Mouse (Mus musculus): Measurements from ENCODE around the gene Lta.
A peak's percentile ranks its signal among the peaks of the same experiment; 100 is the strongest.
"Not testable (repeated sequence)": the region's sequence is repeated elsewhere in the genome, so short reads cannot be mapped to it uniquely, and the experiment has no call there.

Lta gene

GRCm38 (mm10) chr17:35239700-35240099 lies 34.5 kb upstream of the Lta start:
- no peak for DNase-seq

DNA sequence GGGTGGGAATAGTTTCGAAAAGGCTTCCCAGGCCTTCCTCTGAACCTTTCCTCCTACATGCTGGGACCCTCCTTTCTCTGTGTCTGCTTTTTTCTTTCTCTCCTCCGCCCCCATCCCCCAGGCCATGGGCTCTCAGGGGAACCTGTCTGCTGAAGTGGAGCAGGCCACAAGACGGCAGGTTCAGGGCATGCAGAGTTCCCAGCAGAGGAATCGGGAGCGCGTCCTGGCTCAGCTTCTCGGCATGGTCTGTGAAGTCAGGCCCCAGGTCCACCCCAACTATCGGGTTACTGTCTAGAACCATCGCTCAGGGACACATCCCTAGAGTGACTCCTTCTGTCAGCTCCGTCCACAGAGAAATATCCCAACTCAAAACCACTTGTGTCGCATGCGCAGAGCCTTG lies 32.4 kb upstream of the Lta start:
- no peak for DNase-seq

- no peak for DNase-seq
Measured at GRCm38 (mm10) chr17:35236996-35237395, 31.8 kb upstream of the Lta start.

DNA sequence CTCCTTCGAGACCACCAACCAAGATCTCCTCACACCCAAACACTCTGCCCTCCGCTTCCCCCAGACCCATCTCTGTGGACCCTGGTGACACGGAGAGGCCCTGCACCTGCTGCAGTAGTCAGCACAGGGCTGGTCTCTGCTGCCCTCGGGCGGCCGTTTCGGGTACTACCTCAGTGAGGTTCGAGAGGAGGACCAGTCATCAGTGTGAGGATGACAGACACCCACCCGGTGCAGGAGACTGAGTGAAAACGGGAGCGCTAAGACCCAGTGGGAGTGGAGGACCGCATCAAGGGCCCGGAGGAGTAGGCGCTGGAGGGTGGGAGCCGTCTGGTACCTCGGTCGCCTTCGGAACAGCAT lies 31.2 kb upstream of the Lta start:
- peak; percentile 90 for DNase-seq

GRCm38 (mm10) chr17:35235614-35236389 lies 30.7 kb upstream of the Lta start, which contains the start of gene Nfkbil1:
Nfkbil1 (minus strand) TSS chr17:35235792.
- DNase-seq, result peak; percentile 92

DNA sequence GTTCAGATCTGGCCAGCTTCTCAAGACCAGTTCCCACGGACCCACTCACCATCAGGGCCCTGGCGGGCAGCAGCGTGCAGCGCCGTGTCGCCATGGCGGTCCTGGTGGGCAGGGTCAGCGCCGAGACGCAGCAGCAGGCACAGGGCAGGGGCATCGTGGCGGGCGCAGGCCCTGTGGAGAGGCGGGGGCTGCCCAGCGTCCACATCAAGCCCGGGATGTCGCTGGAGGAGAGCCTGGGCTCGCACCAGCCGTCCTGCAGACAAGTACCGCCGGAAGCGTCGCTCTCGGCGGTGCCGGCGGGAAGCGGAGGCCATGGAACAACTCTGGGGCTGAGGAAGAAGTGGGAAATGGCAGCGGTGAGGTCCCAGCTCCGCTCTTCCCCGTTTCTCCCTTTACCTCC lies 29.8 kb upstream of the Lta start:
- peak; percentile 36 for DNase-seq

GRCm38 (mm10) chr17:35234090-35234489 lies 28.9 kb upstream of the Lta start:
- DNase-seq, result not testable (repeated sequence)

GRCm38 (mm10) chr17:35233114-35233980 lies 28.2 kb upstream of the Lta start, which contains the start of gene Atp6v1g2:
Atp6v1g2 (plus strand) TSS chr17:35233660.
- no peak for DNase-seq

DNA sequence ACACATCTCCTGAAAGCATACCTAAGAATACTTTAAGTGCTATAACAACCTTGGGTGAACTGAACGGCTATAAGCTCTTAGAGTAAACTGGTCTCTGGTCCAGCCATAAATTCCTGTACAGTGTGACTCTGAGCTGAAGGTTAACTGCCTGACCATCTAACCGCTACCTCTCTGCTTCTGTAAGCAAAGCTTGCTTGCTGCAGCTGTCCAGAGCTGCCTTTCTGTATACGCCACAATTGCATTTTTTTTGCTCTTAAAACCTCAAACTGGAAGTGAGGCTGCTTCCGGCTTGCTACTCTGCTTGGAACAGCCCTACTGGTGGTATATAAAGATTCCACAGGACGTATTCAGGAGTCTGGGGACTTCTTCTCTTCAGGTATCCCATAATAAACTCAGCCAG lies 27.5 kb upstream of the Lta start:
- DNase-seq, result no peak

DNA sequence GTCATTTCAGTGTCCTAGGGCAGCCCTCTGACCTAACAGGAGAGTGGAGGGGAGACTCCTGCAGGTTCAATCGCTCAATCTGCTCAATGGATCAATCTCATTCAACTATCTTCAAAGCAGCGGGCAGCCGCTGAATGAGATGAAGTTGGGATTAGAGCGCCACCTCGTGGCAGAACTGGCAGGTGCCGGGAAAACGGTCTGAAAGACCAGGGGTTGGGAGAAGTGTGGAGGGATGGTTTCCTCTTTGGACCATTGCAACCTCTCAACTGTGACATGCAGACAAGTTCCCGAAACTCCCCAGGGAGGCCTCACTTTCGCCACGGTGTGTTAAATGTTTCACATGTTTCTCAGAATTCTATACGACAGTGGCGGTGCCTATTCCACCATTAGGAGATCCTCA lies 26.9 kb upstream of the Lta start:
- DNase-seq, result peak; percentile 69

DNA sequence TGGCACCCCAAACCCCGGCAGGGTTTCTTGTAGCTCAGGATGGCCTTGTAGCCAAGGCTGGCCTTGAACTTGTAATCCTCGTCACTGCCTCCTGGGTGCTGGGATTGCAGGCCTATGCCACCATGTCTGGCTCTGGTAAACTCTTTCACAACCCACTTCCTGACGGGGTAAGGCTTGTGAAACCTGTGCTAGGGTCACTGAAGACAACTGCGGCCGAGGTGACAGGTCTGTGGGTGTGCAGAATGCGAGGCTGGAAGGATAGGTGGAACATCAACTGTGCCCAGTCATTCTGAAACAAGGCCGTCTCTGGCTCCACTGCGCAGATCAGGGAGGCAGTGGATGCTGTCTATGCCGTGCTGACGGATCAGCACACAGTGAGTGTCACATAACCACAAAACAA lies 25.9 kb upstream of the Lta start:
- DNase-seq, result no peak

GRCm38 (mm10) chr17:35226561-35227046 lies 21.5 kb upstream of the Lta start:
- DNase-seq, result no peak

GRCm38 (mm10) chr17:35225456-35225855 lies 20.3 kb upstream of the Lta start:
- no peak for DNase-seq

DNA sequence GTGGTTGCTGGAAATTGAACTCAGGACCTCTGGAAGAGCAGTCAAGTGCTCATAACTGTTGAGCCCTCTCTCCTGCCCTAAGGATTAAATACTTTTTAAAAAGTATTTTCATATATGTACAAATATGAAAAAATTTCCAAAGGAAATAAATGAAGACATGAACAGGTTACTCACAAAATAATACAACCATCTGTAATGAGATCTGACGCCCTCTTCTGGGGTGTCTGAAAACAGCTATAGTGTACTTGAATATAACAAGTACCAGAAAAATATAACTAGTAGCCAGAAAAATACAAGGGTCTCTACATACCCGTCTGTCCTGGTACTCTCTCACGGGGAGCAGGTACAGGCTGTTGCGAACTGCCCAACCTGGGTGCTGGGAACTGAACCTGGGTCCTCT lies 19.5 kb upstream of the Lta start:
- DNase-seq, result no peak

- DNase-seq, result no peak
Measured at GRCm38 (mm10) chr17:35222299-35222698, 17.1 kb upstream of the Lta start.

DNA sequence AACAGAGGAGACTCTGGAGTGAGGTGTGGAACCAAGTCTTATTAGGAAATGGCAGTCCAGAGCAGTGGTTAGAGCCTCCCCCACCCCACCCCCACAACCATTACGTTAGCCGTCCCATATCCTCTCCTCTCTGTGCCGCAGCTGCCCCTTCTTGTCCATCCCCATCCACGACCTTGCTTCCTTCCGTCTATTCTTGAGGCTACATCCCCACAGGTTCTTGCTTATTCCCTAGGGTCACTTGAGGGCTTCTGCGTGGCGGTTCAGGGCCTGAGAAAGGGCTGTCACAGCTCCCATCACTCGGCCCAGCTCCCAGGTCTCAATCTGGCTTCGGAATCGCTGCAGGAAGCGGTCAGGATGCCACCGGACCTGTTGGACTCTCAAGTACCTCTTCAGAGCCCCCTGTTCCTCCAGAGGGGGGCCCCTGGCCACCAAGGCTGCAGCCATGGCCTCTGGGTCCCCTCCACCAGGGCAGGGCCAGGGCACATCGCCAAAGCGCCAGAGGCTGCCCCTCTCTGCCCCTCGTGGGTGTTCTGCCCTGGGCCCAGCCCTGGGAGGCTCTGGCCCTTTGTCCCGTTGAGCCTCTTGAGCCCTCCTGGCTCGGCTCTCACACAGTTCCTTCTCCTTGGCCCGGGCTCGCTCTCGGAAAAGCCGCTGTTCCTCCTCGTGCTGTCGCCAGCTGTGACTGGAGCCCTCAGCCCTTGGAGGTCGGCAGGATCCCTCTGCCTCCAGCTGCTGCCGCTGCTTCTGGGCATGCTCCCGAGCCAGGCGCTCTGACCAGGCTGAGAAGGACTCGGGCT lies 15.2 kb upstream of the Lta start, which contains the start of gene Gm16181:
Gene Gm16181 (plus strand): TSS at position 679 of the 797 bp plus-strand sequence.
- no peak for DNase-seq

DNA sequence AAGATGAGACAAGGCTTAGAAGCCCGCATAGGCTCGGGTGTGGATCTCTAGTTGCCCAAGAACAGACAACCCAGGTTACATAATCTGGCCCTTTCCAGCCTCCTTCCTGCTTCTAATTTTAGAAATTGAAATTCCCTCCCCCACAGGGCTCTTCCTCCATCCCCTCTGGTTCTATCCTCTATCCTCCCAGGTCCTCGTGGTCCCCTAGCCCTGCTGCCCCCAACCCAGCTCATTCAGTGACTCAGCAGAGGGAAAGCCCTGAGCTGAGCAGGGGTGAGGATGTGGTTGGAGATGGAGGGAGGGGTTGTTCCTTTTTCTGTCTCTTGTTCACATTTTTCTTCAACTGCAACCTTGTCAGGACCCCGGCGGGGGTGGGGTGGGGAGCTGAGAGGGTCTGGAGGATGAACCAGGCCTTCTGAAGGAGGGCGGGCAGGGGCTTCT lies 14.5 kb upstream of the Lta start:
- no peak for DNase-seq

- peak; percentile 43 for DNase-seq
Measured at GRCm38 (mm10) chr17:35218516-35219193, 13.5 kb upstream of the Lta start.

DNA sequence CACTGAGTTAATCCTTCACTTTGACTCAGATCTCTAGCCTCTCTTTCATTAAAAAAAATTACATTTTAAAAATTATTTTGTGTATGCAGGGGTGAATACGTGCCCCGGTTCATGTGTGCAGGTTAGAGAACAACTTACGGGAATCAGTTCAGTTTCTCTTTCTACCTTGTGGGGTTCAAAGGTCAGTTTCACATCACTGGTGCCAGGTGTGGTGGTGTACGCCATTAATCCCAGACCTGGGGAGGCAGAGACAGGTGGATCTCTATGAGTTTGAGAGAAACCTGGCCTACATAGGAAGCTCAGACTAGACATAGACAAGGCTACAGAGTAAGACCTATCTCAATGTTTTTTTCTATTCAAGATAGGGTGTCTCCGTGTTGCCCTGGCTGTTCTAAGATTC lies 7.9 kb upstream of the Lta start:
- DNase-seq, result no peak

DNA sequence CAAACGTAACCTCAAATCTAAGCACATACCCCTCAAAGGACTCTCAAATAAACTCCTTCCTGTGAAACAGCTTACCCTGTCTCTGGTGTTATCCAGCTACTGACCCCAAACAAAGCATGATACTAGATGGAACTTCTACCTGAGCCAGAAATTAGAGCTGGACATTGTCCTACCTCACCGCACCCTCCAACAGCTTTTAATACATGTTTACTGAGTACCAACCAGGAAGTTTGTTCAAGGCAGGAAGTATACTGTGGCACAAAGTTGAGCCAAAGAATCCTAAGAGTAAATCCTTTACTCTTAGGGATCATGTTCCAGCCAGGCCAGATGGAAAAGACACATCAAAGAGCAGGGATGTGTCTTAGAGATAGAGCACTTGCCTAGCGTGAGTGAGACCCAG lies 5.4 kb upstream of the Lta start:
- DNase-seq, result no peak

- DNase-seq, result no peak
Measured at GRCm38 (mm10) chr17:35209785-35210535, 4.8 kb upstream of the Lta start.

GRCm38 (mm10) chr17:35205380-35205769 lies 224 bp upstream of the Lta start:
- no peak for DNase-seq

All from kidney, adult 11 months (tissue).